Mouse (Mus musculus) lung, postnatal 36 days (tissue): ENCODE measurements around the gene Usp45.
"Not testable (repeated sequence)": the region's sequence is repeated elsewhere in the genome, so short reads cannot be mapped to it uniquely, and the experiment has no call there.

ENCODE experiments used
- DNase-seq: peaks from one replicate; pipeline ENCODE4 v3.0.0; 2022; ENCODE audit warnings: mixed read lengths

Usp45 gene

DNA sequence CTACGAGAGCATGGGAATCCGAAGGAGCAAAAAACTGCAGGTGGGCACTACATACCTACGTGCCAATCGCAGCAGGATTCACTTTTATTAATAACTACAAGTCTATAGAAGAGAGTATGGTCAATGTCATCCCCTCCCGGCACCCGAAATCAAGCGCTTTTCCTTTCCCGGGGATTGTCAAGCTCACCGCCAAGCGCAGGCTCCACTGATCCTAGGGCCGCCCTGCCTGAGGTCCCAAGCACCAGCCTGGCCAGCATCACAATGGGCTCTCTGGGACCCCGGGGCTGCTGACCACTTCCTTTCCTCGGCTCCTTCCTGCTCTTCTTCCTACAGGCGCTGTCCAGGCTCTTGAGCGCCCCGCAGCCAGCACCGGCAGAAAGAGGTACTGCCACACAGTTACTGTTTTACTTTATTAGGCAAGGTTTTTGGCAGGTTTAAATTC is at the start of gene Usp45, which contains the start of gene Tstd3:
Gene Usp45, plus strand, starts transcription at position 294 of the 442 bp plus-strand sequence.
Gene Tstd3, minus strand, starts transcription at position 350 of the 442 bp plus-strand sequence.
- peak; percentile 90 for DNase-seq

DNA sequence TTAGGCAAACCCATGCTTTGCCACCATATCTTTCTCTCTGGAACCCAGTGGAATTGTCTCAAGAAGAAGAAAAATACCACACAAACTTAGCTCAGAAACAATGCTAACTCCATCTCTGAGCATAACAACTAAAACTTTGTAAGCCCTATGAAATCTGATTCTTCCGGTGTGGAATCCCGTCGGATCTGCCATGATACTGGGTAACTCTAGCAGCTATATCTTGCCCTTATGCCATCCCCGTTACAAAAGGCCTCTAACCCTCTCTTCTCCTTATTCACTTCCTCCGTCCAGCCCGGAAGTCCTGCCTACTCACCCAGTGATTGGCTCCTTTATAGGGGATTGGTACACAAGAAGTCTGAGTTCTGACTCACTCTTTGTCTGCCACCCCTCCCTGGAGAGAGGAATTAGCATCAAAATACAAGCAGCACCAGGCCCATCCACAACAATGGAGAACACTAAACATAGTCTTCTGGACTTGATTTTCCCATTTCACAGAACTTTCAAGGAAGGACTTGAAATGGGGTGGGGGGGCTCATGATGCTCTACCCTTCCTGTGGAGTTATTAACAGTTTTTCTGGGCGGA is 44.1 kb upstream of the Usp45 start:
- no peak for DNase-seq

DNA sequence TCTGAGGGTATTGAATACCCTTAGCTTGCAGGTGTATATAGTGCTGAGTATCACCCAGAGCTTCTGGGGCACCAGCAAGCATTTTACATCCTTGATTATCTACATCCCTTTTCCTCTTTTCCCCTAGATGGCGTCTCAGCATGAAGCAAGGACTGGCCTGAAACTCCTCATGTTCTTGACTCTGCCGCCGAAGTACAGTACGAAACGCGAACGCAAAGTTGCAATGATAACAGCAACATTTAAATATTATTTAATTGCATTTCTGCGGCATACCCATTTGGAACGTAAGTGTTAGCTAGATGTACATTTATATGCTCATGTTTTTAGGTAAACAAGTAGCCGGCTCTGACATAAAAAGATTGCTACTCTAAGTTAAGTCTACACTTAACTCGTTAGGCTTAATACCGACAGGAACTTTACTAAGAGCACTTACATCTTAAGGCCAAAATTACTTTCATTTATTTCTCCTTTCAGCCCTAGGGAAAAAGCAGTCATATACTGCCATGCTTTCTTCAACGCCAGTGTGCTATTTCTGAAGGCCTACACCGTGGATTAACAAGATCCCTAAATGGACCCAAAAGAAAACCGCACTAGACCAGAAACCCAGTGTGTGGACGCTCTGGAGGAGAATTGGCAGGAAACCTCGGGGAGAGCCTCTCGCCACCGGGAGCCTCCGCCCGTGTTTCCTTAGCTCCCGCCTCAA is 39.9 kb upstream of the Usp45 start:
- peak; percentile 74 for DNase-seq

DNA sequence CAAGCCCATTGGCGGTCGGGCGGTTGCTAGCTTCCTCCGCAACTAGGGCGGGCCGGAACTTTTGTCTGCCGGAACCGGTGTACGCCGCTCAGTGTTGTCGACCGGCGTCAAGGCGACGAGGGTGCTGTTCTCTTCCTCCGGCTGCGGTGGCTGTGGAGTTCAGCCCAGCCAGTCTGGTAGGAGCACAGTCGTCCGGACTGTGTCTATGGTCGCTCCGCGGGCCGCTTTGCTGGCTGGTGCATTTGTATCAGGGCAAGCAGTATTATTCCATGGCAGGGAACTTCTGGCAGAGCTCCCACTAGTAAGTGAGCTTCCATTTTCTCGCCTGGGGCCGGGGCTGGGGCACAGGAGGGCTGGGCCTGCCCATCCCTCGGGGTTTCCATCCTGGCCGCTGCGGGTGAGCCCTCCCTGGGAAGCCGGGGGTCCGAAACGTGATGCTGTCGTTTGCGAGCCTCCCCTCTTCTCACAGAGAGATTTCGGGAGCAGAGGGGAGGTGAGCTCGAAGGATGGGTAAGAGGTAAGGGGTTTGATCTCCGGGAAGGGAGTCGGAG is 39.3 kb upstream of the Usp45 start, which contains the start of gene Ccnc:
Gene Ccnc, plus strand, starts transcription at position 87 of the 551 bp plus-strand sequence.
- peak; percentile 94 for DNase-seq

DNA sequence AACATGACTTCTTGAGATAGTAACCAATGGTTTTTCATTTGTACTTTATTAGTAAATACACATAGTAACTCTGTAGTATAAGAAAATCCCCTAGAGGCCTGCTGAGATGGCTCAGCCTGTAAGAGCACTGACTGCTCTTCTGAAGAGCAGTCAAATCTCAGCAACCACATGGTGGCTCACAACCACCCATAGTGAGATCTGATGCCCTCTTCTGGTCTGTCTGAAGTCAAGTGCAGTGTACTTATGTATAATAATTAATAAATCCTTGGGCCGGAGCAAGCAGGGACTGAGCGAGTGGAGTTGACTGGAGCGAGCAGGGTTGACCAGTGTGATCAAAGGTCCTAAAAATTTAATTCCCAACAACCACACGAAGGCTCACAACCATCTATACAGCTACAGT is 27.8 kb upstream of the Usp45 start:
- peak; percentile 41 for DNase-seq

DNA sequence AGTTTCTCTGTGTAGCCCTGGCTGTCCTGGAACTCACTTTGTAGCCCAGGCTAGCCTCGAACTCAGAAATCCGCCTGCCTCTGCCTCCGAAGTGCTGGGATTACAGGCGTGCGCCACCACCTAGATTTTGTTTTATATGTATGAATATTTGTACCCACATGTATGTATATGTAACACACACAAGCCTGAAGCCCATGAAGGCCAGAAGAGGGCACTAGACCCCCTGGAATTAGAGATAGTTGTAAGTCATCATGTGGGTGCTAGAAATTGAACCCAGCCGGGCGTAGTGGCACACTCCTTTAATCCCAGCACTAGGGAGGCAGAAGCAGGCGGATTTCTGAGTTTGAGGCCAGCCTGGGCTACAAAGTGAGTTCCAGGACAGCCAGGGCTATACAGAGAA is 22.8 kb upstream of the Usp45 start:
- not testable (repeated sequence) for DNase-seq

DNA sequence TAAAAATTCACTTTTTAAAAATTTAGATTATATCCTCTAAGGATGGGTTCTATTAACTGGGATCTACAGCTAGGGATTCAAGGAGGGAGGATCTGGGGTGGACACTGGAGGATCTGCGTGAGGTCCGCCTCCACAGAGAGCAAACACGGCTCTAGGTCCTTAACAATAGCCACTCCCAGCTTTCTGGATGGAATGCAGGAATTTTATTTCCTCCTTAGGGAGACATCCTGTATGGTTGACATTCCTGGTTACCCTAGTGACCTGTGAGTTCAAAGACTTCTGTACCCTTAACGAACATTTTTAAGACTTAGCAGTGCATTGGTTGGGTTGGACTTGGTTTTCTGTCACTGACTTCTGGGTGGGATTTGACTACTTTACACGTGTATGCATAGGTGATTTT is 21.2 kb upstream of the Usp45 start:
- no peak for DNase-seq

DNA sequence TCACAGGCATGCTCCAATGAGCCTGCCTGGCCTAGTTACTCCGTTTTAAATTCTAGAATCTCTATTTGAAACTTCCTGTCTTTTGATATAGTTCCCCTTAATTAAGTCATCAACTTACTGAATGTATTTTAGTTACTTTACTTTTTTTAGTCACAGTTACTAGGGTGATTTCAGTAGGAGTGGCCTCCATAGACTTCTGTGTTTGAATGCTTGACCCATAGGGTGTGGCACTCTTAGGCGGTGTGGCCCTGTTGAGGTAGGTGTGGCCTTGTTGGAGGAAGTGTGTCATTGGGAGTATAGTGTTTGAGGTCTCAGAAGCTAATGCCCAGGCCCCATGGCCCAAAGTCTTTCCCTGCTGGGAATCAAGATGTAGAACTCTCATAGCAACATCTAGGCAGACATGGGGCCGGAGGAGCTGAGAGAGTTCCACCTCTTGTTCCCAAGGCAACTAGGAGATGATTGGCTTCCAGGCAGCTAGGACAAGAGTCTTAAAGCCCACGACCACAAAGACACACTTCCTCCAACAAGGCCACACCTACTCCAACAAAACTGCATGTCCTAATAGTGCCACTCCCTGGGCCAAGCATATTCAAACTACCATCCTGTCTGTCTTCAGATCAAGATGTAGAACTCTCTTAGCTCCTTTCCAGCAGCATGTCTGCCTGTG is 11.7 kb upstream of the Usp45 start:
- DNase-seq, result peak; percentile 59

DNA sequence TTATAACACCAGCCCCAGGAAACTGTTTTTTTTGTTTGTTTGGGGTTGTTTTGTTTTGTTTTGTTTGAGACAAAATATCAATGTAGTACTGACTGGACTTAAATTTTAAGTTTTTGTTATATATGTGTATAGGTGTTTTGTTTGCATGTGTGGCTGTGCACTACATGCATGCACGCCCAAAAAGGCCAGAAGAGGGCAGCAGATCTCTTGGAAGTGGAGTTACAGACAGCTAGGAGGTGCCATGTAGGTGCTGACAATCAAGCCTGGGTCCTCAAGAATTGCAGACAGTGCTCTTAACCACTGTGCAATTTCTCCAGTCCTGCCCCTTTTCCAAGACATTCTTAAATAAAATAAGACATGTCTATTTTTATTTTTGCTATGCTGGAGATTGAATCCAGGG is 8.1 kb upstream of the Usp45 start:
- DNase-seq, result no peak

DNA sequence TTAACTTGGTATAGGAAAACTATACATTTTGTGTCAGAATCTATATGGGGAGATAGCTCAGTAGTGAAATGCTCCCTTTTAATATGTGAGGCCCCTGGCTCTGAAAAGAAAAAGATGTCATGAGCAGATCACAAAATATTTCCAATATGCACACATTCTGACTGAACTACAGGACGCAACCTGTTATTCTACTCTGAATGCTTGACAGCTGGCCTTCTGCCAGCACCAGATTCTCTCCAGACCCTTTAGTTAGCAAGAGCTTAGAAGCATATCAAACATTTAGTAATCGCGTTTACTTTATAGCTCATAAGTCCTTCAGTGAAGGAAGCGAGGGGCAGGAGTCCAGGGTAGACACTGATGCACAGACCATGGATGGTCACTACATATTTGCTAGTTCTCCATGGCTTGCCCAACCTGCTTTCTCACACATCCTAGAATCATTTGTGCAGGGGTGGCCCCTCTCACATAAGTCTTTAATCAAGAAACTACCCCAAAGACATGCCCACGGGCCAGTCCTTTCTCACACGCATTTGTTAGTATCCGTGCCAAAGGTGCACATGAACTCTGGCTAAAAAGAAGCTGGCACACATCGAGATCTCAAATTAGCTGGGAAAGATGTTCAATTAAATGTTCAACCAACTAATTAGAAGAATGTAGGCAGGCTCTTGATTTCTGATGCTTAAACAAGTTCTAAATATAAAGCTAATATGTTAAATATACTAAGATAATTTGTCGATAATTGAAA is 5.4 kb upstream of the Usp45 start:
- DNase-seq, result peak; percentile 27

DNA sequence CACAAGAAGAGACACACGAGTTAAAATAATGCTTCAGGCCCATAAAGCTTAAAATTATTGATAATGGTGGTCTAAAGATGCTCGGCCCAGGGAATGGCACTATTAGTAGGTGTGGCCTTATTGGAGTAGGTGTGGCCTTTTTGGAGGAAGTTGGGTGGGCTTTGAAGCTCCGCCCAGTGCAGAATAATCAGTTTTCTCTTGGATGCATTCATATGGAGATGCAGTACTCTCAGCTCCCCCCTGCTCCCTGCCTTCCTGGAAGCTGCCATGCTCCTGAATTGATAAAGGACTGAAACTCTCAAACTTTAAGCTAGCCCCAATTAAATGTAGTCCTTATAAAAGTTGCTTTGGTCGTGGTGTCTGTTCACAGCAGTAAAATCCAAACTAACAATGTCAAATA is 3.1 kb upstream of the Usp45 start:
- no peak for DNase-seq

DNA sequence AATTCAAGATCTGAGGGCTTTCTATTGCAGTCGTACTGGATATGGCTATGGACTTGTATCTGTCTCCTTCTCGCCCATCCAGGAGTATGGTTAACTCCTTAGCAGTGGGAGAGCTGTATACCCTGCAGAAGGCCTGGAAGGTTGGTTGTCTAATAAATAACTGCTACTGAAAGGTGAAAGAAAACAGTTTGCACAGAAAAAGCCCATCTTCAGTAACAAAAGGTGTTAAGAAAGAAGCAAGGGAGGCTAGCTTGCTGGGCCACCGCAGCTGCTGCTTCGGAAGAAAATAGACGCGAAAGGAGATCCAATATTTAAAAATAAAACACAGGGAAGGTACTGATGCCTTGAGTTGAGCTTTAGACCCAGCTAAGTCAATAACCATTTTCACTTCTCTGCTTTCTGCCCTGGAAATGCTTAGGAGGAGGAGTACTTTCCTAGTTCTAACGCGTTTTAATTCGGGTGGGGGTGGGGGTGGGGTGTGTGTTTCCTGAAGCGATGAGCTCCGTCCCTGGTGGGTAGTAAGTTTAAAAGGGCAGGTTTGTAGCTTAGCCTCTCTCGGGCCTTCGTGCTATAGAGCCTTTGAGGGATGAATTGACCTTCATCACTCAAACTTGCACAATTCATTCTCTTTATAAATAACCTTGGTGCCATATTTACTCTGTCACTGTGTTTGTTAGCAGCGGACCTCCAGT is 639 bp upstream of the Usp45 start:
- no peak for DNase-seq

DNA sequence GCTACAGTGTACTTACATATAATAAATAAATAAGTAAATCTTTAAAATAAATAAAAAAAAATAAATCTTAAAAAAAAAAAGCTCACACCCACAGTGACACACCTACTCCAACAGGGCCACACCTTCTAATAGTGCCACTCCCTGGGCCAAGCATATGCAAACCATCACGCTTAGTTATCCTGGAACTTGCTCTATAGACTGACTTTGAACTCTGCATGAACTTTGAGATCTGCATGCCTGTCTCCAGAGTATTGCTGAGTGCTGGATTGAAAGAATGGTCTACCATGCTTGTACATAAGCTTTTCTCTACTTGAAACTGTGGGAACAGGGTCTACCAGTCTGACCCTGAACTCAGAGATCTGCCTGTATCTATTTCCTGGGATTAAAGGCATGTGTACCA is 4.1 kb downstream of the Usp45 start:
- no peak for DNase-seq

DNA sequence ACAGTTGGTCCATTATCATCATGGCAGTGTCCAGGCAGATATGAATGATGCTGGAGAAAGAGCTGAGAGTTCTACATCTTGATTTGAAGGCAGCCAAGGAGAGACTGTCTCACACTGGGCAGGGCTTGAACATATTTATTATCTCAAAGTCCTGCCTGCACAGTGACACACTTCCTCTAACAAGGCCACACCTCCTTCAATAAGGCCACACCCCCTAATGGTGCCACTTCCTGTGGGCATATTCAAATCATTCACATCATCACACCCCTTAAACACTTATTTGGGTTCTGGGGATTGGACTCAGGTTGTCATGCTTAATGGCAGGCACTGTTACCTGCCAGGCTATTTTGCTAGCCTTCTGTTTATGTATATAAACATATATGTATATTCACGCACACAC is 5.3 kb downstream of the Usp45 start:
- DNase-seq, result no peak

DNA sequence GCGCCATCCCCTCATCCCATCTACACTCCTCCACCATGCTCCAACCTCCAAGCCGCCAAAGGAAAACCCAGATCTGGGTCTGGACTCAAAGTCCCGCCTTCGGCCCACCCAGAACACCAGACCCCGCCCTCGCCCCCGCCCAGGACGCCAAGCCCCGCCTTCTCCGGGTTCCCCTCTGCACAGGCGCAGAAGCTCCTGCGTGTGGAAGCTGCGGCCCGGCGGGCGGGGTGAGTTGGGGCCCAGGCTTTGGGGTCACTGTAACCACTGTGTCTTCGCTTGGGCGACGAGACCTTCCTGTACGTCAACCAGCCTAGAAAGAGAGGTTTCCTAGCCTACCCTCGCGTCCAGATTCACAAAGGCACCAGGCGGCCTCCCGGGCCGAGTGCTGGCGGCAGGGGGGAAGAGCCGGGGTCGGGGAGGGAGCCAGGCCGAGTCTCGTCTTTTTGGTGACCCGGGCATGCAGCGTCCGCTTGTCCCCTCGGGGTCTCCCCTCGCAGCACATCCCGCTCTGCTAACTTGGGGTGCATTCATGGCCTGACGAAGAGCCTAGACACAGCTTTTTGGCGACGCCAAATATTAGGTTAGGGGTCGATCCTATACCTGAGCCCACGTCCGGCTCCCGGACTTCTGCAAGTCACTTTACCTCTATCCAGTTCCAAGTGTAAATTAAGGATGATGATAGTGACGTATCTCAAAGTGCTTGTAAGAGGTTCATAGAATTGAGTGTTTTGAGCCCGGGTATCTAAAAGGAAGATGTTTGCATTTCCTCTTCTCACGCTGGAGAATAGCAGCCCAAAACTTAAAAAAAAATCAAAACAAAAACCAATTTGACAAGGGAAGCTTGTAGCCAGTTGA is 9.4 kb downstream of the Usp45 start:
- peak; percentile 93 for DNase-seq

DNA sequence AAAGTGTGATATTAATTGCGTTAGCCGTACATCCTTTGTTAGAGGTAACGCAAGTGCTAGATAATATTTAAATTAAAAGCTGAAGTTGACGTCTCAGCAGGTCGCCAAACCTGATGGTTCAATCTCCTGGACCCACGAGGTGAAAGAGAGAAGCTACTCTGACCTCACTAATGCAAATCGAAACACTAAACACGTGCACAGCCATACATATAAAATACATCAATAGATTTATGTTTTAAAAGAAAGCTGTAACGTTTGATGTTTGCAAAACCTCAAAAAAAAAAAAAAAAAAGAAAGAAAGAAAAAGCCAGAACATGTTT is 9.9 kb downstream of the Usp45 start:
- DNase-seq, result no peak

DNA sequence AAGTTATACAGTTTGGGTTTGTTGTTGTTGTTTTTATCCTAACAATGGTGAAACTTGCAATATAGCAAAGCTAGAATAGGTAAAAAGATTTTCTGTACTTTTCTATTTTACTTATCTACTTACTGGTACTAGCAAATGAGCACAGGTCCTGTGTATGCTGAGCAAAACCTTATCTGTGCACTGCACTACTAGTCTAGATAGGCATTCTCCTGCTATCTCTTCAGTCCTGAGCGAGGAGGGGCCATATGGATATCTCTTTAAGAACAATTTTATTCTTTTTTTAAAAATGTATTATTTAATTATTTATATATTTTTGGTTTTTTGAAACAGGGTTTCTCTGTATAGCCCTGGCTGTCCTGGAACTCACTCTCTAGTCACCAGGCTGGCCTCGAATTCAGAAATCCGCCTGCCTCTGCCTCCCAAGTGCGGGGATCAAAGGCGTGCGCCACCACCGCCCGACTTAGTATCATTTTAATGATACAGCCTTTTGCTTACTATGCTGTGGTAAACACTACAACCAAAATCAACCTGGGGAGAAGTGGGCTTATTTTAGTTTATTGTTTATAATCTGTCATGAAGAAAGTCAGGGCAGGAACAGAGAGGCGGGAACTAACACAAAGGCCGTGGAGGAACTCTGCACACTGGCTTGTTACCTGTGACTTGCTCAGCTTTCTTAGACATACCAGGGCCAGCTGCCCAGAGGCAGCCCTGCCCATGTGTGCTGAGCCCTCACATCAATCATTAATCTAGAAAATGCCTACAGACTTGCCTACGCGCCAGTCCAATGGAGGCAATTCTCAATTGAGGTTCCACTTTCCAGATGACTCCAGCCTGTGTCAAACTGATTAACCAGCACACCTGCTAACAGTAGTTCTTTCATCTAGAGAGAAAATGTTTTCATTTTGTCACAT is 14.1 kb downstream of the Usp45 start:
- DNase-seq, result no peak

DNA sequence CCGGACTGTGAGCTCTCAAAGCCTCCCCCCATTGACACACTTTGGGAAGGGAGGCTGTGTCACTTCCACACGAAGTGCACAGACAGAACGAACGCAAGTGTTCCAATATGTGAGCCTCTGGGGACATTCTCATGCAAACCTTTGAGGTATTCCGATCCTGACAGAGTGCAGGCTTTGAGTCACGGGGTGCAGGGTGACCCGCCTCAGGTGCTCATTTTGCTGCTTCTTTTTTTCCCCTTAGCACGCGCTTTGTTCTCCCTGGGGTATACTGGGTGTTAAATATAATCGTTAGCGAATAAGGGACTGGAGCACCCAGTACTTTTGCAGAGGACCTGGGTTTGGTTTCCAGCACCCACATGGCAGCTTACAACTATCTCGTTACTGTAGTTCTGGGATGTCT is 19.3 kb downstream of the Usp45 start:
- no peak for DNase-seq

DNA sequence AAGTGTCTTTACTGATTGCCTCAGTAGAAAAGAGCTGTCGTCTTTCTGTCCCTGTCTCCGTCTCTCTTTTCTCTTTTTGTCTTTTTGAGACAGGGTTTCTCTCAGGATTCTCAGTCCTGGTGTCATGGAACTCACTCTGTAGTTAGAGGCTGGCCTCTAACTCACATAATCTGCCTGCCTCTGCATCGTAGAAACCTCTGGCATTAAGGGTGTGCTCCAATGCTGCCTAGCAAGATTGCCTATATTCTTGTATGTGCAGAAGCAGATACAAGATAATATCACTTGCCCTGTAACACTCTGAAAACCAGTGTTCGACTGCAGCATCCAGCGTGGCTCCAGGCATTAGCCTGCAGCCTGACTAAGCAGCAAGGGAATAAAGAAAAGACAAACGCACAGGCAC is 21.9 kb downstream of the Usp45 start:
- no peak for DNase-seq

DNA sequence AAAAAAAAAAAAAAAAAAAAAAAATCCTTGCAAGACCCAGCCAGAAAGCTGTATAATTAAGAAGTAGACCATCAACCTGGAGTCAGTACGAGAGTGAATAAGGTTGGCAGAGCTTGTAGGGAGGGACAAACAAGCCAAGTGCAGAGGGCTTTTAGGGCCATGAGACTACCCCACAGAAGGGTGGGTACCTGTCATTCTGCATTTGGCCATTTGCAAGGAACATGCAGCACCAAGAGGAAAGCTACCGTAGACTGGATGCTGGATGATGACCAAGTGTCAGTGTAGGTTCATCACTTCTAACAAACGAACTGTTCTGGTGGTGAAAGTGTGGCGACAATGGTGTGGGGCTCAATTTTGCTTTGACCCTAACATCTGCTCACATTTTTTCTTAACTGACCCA is 22.9 kb downstream of the Usp45 start:
- no peak for DNase-seq

DNA sequence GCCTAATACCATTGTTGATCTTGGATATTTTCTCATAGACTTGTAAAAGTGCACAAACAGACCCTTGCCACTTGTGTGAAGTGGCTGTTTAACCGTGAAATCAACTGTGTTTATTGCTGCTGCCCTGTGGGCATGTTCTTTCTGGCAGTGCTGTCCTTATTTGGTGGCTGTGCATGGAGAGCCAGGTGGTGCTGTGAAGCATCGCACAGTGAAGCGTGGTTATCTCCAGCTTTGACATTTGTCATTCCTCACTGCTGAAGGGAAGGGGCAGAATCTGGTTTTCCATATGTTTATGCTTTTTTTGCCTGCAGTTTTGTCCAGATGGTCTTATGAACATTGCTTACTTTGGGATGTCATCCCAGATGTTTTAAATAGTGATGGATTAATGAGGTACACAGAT is 26.7 kb downstream of the Usp45 start:
- DNase-seq, result no peak
